Mouse (Mus musculus) ES-E14 (cell line): ENCODE results near the gene Elf5.

Source experiments
- CHD2 ChIP-seq: IDR thresholded peaks from 2 replicates; pipeline ENCODE4 v1.6.1; 2014; ENCODE audit warnings: mild to moderate bottlenecking, low read depth, low read length, inconsistent platforms
- MAFK ChIP-seq: IDR thresholded peaks from 2 replicates; pipeline ENCODE4 v1.6.1; 2014; ENCODE audit warnings: mild to moderate bottlenecking, low read depth, low read length, inconsistent platforms; ENCODE audit not compliant: insufficient read depth
- ZC3H11A ChIP-seq: IDR thresholded peaks from 2 replicates; pipeline ENCODE4 v1.6.1; 2012; ENCODE audit warnings: low read depth, mild to moderate bottlenecking, inconsistent platforms, low read length, borderline replicate concordance
- ZNF384 ChIP-seq: IDR thresholded peaks from 2 replicates; pipeline ENCODE4 v1.6.1; 2012; ENCODE audit warnings: low read depth, low read length, inconsistent platforms

- no peak for TF ChIP-seq CHD2
- TF ChIP-seq MAFK, result no peak
- no peak for TF ChIP-seq ZNF384
- TF ChIP-seq ZC3H11A, result no peak
These were observed 21.3 kb downstream of the Elf5 start for GRCm38 (mm10) chr2:103432695-103433275.
